Mouse (Mus musculus) c-Kit-positive CD71-positive TER-119-negative erythroid progenitor cells, embryonic 14.5 days (primary cell): Measurements from ENCODE around the gene Acvr1.

Source experiments
- DNase-seq: peaks from one replicate; pipeline ENCODE4 v3.0.0-alpha.2; 2013; ENCODE audit warnings: low read depth

Gene Acvr1

GRCm38 (mm10) chr2:58478144-58478543, 88.8 kb downstream of the Acvr1 start:
- no peak for DNase-seq

- DNase-seq: peak; percentile 20
Observed at GRCm38 (mm10) chr2:58476956-58477715, 89.8 kb downstream of the Acvr1 start.

GRCm38 (mm10) chr2:58475578-58475977, 91.4 kb downstream of the Acvr1 start:
- DNase-seq: no peak

- DNase-seq: no peak
Observed at GRCm38 (mm10) chr2:58470290-58470689, 96.7 kb downstream of the Acvr1 start.

- DNase-seq: no peak
Observed at GRCm38 (mm10) chr2:58469816-58470215, 97.1 kb downstream of the Acvr1 start, which contains the start of gene Gm17409. Gm17409 (plus strand) TSS chr2:58470116.

- DNase-seq: no peak
Observed at GRCm38 (mm10) chr2:58458820-58459371, 108.1 kb downstream of the Acvr1 start.

GRCm38 (mm10) chr2:58457488-58457865, 109.5 kb downstream of the Acvr1 start:
- no peak for DNase-seq

GRCm38 (mm10) chr2:58456843-58457487, 110.0 kb downstream of the Acvr1 start:
- DNase-seq: no peak

- no peak for DNase-seq
Observed at GRCm38 (mm10) chr2:58454095-58454865, 112.7 kb downstream of the Acvr1 start.

GRCm38 (mm10) chr2:58447001-58447400, 120.0 kb downstream of the Acvr1 start:
- DNase-seq: no peak

GRCm38 (mm10) chr2:58443163-58443562, 123.8 kb downstream of the Acvr1 start:
- DNase-seq: no peak

- DNase-seq: no peak
Observed at GRCm38 (mm10) chr2:58436911-58437310, 130.0 kb downstream of the Acvr1 start.

GRCm38 (mm10) chr2:58435507-58435906, 131.4 kb downstream of the Acvr1 start:
- no peak for DNase-seq

GRCm38 (mm10) chr2:58434438-58434837, 132.5 kb downstream of the Acvr1 start:
- DNase-seq: no peak

GRCm38 (mm10) chr2:58433317-58433716, 133.6 kb downstream of the Acvr1 start:
- DNase-seq: no peak

- DNase-seq: no peak
Observed at GRCm38 (mm10) chr2:58432211-58432610, 134.7 kb downstream of the Acvr1 start.

GRCm38 (mm10) chr2:58425436-58426004, 141.4 kb downstream of the Acvr1 start:
- no peak for DNase-seq

GRCm38 (mm10) chr2:58423319-58423718, 143.6 kb downstream of the Acvr1 start:
- no peak for DNase-seq

GRCm38 (mm10) chr2:58419571-58419970, 147.4 kb downstream of the Acvr1 start:
- DNase-seq: no peak

- DNase-seq: no peak
Observed at GRCm38 (mm10) chr2:58418109-58418508, 148.8 kb downstream of the Acvr1 start.

- no peak for DNase-seq
Observed at GRCm38 (mm10) chr2:58417684-58418083, 149.3 kb downstream of the Acvr1 start.

- no peak for DNase-seq
Observed at GRCm38 (mm10) chr2:58415037-58415436, 151.9 kb downstream of the Acvr1 start.
